Mouse (Mus musculus): ENCODE data around the gene Arf3.
"Not testable (repeated sequence)": the region's sequence is repeated elsewhere in the genome, so short reads cannot be mapped to it uniquely, and the experiment has no call there.

The Arf3 gene

DNA sequence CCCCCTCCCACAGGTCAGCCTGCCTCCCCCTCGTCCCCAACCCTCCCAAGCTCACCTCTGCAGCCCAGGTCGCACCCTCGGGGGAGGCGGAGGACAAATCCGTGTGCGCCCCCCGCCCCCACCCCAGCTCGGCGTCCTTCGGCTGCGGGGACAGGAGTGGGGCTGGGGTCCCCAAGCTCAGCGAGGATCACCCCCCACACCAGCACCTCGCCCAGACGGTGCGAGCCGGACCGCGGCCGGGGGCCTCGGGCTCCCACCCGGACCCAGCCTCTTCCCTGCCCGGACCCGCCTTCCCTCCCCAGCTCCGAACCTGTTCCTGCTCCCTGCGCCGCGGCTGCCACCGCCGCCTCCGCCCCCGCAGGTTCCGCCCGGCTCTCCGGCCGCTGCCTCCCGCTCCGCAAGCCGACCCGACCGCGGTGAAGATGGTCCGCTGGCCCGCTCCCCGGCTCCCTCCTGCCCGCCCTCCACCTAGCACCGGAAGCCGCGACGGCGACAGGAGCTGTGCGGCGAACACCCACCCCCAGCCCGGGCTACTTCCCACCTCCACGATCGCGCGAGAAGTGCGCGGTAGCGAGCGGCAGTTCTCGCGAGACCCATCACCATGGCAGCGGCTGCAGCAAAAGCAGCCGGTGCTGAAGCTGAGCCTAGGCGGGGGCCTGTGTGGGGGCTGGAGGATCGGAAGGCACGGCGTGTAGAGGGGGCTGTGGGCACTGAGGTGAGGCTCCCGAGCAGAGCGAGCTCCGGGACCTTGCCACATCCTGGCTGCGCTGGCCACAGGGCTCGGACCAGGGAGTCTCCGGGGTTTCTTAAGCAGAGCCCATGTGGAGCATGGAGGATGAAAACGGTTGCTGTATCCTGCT lies at the start of gene Arf3:
Arf3 (minus strand) TSS at position 545 of the 860 bp plus-strand sequence.
- peak; percentile 97 for DNase-seq

DNA sequence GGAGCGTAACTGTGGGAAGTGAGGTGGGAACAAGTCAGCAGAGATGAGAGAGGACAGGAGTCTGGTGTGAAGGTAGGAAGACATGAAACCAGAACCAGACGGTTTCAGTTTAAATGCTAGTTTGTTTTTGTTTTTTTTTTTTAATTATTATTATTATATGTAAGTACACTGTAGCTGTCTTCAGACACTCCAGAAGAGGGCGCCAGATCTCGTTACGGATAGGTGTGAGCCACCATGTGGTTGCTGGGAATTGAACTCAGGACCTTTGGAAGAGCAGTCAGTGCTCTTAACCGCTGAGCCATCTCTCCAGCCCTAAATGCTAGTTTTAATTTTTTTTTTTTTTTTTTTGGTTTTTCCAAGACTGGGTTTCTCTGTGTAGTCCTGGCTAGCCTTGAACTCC lies 47.2 kb upstream of the Arf3 start:
- not testable (repeated sequence) for DNase-seq

DNA sequence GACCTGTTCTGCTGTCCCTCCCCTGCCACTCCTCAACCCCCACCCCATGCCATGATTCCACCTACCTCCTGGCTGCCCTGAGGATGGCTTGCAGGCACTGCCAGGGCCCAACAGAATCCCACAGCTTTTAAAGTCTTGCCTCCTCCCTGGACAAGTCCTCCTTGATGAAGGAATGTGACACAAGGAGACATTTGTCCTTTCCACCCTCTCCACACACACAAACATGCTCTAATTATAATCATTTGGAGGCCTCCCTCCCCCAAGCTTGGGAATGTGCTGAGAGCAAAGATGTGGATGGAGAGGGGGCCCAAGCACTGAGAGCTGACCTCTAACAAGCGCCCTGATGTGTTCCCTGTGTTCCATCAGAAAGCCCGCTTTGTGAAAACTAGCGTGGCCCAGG lies 46.4 kb upstream of the Arf3 start, which contains the start of gene Ddn:
Ddn (minus strand) TSS at position 101 of the 400 bp plus-strand sequence.
- no peak for DNase-seq

DNA sequence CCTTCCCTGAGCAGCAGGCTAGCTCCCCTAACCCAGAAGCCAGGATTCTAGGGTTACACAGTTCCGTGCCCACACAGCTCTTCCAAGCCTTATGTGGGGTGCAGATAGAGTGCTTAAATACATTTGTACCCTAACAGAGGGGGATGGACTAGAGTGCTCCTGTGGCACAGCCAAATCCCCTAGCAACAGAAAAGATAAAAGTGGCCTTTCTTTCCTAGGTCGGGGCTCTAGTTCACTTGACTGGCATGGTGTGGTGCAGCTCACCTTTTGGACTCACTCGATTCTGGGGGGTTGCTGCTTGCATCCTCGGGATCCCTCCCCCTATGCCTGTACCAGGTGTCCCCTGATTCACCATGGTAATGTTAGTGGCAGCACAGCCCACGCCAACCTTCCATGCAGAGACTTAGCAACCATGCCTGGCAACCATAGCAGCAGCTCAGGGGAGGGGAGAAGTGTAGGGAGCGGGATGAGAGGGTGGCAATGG lies 45.7 kb upstream of the Arf3 start:
- DNase-seq = no peak

DNA sequence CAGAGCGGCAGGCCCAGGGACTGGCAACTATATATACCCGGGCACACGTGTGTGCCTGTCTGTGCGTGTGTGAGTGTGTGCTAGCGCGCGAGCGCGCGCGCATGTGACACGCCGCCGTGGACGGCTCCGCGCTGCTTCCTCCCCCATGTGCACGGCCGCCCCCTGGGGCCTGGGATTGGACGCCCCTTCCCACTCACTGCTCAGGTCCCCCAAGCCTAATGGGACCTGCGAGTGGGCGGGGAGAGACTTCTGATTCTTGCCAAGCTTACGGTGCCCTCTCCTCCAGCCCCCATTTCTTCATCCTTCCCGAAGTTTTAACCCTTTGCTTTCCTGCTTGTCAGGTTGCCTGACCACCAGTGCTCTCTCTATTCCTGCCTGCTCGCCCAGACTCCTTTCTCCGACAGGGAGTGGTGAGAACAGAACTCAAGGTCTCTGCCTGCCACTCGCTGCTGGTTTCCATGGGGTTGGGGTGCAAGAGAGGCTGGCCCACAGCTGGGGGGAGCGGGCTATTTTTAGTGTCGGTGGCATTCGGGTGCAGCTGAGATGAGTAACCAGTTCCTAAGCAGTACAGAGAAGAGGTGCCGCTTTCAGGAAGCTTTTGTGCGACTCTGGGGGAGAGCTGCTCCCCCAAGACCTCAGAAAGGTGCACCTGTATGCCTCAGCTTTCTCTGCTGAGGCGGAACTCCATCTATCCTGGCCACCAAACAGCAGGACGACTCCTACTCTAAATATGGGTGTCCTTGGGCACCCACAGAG lies 45.1 kb upstream of the Arf3 start:
- DNase-seq = peak; percentile 46

DNA sequence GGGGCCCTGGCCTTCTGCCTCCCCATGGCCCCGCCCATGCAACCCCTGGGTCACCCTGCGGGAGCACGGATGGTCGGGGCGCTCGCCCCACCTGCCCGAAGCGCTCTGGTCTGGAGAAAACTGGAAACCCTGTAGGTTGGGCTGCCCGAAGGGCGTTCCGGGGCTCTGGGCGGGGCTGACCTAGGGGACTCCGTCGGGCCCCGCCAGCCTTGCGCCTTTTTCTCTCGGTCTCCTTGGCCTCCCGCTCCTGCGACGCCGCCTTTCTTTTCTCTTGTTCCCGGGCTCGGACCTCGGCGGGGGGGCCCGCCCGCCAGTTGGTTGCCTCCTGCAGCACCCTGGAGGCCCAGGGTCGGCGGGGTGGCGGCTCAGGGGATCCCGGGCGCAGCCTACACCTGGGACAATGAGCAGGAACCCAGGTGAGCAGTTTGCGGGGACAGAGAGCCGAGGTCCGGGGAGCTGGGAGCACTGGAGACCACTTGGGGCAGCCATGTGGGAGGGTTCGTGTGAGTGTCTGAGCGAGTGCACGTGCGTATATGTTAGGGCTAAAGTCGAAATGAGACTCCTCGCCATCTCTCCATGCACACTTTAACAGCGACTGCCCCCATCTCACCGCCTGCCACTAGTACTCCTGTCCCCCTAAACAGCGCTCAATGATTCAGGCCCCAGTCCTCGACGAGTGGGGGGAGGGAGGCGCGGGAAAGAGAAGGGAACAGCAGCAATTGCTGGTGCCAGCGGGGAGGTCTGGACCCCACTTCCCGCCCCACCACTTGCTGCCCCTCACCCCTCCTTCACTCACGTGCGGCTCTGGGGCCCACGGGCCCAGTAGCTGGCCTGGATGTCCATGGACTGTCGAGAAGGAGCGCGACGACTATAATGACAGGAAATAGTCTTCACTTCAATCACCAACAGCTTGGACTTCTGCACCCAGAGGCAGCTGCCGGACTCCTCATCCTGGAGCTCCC lies 44.1 kb upstream of the Arf3 start:
- DNase-seq = no peak

DNA sequence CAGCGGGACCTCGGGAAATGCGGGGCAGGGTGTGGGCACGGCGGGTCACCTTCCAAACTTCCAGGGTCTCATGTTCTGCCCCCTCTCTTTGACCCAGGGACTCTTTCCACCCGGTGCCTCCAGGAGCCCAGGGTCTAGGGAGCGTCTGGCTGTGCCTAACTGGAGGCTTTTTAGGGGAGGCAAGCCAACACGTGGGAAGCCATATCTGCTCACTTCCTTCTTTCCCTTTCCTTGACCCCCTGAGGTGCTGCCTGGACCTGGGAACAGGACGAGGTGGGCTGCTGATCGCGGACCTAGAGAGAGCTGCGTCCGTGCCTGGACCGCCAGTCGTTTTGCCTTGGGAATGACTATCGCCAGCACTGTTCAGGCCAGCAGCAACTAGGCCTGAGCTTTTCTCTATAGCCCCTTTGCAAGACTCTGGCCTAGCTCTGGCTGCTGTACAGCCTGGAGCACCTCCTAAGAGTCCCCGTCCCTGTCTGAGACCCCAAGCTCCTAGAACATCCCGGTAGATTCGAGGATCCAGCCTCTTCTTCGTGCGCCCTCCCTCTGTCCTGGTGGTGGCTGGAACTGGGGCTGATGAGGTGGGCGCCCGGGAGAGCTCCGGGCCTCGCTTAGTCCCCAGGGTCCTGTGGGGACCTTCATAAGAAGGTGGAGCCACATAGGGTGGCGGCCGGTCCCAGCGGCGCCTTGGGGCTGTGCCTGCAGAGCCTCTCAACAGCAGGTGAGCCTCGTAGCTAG lies 43.2 kb upstream of the Arf3 start:
- no peak for DNase-seq

DNA sequence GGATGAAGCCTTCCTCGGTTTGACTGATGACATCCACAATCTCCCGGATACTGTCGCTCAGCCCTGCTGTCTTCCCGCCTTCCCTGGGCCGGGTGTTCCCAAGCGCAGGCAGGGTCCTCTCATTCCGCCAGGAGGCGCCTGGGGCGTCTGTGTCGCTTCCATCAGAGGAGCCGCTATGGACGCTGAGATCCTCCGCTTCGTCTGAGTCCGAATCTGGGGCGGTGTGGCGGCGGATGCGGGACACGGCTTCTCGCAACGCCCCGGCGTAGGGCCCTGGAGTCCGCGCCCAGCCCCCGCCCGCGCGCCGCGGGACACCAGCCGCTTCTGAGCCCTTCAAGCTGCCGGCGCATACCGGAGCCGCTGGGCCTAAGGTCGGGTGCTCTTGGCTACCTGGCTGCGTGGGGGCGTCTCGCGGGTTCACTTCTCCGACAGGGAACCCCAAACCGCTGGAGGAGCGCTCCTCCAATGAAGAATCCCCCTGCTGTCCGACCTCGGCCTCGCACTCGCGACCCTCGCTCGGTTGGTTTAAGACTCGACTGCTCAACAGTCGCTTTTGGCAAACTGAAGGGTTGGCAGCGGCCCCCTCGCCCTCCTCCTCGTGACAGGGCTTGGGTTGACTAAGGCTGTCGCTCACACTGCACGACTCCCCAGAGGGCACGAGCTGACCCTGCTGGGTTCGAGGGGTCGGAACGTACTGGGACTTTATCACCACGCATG lies 42.5 kb upstream of the Arf3 start:
- DNase-seq = peak; percentile 79

DNA sequence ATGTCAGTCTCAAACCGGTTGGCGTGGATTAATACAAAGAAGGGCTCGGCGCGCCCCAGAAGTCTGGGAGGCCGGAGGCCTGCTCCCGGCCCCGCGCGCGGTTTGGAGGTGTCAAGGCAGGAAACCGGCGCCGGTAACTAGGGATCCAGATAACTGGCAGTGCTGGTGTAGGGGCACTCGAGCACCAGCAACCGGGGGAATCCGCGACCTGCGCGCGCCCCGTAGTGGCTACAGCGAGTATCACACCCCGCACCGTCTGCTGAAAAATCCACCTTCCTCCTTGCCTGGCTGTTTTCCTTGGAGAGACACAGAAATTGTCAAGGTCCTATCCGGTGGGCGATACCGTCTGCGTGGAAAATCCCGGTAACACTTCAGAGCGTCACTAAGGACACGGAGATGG lies 41.0 kb upstream of the Arf3 start:
- DNase-seq = peak; percentile 89

DNA sequence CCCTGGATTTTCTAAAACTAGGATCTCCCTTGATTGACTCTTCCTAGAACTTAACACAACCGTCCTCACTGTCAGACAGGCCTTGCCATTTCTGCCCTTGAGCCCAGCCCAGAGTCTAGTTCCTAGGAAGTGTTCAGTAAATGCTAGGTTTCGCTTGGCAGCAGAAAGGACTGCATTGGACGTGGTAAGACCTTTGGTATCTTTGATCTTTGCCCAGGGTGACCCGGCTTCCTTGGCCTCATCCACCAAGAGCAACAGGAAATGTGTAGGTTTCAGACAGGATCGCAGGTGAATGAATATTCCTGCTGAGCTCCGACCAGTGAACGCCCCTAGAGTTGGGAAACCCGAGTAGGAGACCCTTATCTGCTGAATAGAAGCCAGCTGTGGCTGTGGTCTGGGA lies 39.9 kb upstream of the Arf3 start:
- DNase-seq = no peak

DNA sequence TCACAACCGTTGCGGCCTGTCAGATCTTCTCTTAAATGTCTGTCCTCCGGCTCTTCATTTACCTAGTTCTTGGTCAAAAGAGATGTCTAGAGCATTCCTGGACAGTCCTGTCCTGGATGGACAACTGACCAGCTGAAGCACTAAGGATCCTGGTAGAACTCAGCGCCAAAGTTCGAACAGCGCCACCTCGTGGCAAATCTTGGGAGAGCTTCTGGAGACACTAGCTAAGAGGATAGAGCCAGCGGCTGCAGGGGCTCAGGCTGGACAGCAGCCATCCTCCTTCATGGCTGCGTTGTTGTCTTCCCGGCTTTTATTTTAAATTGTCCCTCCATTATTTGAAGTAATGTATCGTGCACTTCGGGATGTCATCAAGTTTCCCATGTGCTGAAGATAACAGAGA lies 36.4 kb upstream of the Arf3 start:
- DNase-seq = peak; percentile 90

DNA sequence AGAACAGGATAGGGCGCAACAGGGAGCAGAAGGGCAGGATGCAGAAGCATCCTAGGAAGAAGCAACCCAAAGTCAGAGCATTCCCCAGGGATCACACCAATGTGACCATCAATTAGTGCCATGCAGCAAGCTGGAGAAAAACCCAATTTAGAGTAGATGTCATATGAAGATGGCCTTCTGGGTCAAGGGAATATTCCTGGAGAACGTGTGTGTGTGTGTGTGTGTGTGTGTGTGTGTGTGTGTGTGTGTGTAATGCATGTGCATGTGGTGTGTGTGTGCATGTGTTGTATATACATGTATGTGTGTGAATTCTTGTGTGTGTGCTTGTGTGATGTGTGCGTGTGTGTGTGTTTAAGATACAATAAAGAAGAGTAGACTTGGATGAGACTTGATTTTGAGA lies 35.9 kb upstream of the Arf3 start:
- DNase-seq = no peak

DNA sequence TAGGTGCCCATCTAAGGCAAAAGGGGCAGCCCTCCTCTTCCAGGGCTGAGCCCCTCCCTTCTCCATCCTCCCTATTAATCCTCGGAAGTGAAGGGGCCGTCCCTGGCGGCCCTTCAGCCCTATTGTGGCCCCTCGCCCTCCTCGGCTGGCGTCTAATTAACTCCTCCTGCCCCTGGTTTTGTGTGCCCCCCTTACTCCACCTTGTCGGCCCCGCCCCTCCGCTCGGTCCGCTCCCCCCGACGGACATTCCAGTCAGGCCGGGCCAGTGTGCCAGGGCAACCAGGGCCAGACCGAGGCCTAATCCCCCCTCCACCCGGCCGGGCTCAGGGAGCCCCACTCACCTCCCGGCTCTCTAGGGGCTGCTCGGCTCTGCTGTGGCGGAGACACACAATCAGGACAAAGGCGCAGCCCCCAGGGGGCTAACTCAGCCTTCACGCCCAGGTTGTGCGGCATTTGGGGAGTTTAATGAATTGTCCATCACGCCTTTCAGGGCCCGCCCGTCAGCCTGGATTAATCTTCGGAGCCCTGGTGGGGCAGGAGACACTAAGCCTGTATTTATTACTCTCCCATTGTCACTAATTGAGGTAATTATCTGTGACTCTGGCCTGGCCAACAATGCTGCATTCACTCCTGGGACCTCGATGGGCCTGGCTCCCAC lies 35.0 kb upstream of the Arf3 start:
- no peak for DNase-seq

DNA sequence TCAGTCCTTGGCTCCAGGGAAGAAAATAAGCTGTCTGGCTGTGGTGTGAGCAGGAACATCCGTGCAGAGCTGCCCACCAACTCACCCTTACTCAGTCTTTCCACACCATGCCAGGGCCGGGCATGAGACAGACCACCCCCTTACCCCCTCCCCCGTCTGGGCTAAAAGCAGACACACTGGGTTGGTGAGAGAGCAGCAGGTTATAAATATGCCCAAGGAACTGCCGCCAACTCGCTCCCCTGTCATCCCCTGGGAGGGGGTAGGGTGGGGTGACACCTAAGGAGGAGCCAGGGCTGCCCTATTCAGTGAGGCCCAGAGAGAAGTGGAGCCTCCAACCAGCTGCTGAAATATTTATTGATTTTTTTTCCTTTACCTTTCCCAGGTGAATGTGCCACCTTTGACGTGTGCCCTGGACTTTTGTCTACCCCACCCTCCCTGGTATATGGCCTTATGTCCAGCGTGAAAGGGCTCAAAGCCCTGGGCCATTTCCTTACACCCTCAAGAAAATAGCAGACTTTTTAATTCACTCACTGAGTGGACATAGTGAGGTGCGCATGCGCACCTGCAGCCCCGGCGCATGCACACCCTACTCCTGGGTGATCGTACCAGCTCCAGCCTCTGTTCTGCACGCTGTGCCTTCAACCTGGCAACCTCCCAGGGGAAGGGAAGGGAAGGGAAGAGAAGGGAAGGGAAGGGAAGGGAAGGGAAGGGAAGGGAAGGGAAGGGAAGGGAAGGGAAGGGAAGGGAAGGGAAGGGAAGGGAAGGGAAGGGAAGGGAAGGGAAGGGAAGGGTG lies 34.0 kb upstream of the Arf3 start:
- no peak for DNase-seq

DNA sequence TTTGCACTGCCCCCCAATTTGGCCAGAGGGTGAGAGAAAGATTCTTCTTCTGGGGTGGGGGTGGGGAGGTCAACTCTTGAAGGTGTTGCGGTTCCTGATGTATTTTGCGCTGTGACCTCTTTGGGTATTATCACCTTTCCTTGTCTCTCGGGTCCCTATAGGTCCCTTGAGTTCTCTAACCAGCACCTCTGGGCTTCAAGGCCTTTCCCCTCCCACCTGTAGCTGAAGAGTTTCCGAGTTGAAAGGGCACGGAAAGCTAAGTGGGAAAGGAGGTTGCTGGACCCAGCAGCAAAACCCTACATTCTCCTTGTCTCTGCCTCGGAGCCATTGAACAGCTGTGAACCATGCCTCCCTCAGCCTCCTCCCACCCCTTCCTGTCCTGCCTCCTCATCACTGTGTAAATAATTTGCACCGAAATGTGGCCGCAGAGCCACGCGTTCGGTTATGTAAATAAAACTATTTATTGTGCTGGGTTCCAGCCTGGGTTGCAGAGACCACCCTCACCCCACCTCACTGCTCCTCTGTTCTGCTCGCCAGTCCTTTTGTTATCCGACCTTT lies 30.2 kb upstream of the Arf3 start:
- no peak for DNase-seq

DNA sequence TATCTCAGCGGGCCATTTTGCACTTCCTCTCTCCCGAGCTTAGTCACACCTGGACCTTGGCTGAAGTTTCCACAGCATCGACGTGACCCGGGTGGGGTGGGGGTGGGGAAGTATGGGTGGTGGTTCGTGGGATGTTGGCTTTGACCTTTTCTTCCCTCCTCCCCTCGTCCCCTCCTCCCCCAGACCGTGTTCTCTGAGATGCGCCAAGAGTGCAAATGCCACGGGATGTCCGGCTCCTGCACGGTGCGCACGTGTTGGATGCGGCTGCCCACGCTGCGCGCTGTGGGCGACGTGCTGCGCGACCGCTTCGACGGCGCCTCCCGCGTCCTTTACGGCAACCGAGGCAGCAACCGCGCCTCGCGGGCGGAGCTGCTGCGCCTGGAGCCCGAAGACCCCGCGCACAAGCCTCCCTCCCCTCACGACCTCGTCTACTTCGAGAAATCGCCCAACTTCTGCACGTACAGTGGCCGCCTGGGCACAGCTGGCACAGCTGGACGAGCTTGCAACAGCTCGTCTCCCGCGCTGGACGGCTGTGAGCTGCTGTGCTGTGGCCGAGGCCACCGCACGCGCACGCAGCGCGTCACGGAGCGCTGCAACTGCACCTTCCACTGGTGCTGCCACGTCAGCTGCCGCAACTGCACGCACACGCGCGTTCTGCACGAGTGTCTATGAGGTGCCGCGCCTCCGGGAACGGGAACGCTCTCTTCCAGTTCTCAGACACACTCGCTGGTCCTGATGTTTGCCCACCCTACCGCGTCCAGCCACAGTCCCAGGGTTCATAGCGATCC lies 29.4 kb upstream of the Arf3 start:
- DNase-seq = no peak

DNA sequence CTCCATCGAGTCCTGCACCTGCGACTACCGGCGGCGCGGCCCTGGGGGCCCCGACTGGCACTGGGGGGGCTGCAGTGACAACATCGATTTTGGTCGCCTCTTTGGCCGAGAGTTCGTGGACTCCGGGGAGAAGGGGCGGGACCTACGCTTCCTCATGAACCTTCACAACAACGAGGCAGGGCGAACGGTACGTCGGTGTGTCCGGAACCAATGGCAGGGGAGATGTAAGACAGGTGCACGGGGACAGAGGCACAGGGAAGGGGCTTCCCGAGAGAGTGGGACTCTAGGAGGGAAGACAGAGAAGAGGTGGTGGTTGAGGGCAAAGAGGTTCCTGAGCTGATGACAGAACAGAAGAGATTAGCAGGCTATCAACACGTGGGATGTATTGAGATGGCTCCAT lies 28.8 kb upstream of the Arf3 start:
- DNase-seq = no peak

DNA sequence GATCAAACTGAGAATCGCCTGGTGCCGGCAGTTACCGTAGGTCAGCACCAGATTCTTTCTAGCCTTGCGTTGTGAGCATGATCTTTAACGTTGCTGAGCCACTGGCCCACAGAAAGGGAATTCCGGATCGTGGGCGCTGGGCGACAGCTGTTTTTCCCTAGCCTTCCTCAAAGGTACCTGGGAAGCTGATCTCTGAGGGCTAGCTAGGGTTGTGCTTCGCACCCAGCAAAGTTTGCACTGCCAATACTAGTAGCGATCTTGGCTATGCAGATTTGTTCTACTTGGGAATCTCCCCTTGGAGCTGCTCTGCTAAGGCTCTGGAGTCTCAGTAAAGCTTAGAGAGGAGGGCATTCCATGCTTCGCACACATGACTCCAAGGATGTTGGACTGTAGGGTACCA lies 28.2 kb upstream of the Arf3 start:
- no peak for DNase-seq

DNA sequence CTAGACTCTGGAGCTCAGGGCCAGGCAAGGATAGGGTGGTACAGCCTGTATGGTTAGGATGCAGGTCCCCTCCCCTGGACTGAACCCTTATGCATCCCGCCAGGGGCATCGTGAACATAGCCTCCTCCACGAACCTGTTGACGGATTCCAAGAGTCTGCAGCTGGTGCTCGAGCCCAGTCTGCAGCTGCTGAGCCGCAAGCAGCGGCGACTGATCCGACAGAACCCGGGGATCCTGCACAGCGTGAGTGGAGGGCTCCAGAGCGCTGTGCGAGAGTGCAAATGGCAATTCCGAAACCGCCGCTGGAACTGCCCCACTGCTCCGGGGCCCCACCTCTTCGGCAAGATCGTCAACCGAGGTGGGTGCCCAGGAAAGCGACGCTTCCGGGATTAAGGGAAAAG lies 27.7 kb upstream of the Arf3 start:
- DNase-seq = no peak

Data from lung, postnatal 14 days (tissue).